Mouse (Mus musculus) A20 (cell line): ENCODE measurements around the gene Gm17660.

Experiments
- DNase-seq: peaks from one replicate; pipeline ENCODE4 v3.0.0-alpha.2; 2011; ENCODE audit warnings: low read depth, low spot score

Gene Gm17660

GRCm38 (mm10) chr5:104080736-104081135 lies 3.3 kb upstream of the Gm17660 start:
- no peak for DNase-seq

GRCm38 (mm10) chr5:104076361-104076760 lies 1.0 kb downstream of the Gm17660 start:
- DNase-seq = no peak

GRCm38 (mm10) chr5:104074388-104074787 lies 3.0 kb downstream of the Gm17660 start:
- peak; percentile 43 for DNase-seq

- no peak for DNase-seq
Observed at GRCm38 (mm10) chr5:104073602-104074001, 3.8 kb downstream of the Gm17660 start.

- no peak for DNase-seq
Observed at GRCm38 (mm10) chr5:104072272-104072886, 5.0 kb downstream of the Gm17660 start.

GRCm38 (mm10) chr5:104071048-104071447 lies 6.4 kb downstream of the Gm17660 start:
- DNase-seq = no peak

GRCm38 (mm10) chr5:104068751-104069150 lies 8.7 kb downstream of the Gm17660 start:
- peak; percentile 47 for DNase-seq

- peak; percentile 20 for DNase-seq
Observed at GRCm38 (mm10) chr5:104062773-104063551, 14.4 kb downstream of the Gm17660 start.

- DNase-seq = no peak
Observed at GRCm38 (mm10) chr5:104061936-104062772, 15.3 kb downstream of the Gm17660 start.

- DNase-seq = no peak
Observed at GRCm38 (mm10) chr5:104060429-104060828, 17.0 kb downstream of the Gm17660 start.

GRCm38 (mm10) chr5:104059628-104060027 lies 17.8 kb downstream of the Gm17660 start:
- DNase-seq = no peak

- peak; percentile 40 for DNase-seq
Observed at GRCm38 (mm10) chr5:104058021-104058420, 19.4 kb downstream of the Gm17660 start.

- no peak for DNase-seq
Observed at GRCm38 (mm10) chr5:104056295-104056694, 21.1 kb downstream of the Gm17660 start.

- DNase-seq = no peak
Observed at GRCm38 (mm10) chr5:104055816-104056215, 21.6 kb downstream of the Gm17660 start.

GRCm38 (mm10) chr5:104054938-104055337 lies 22.5 kb downstream of the Gm17660 start:
- DNase-seq = no peak

- peak; percentile 66 for DNase-seq
Observed at GRCm38 (mm10) chr5:104052956-104053355, 24.5 kb downstream of the Gm17660 start.

GRCm38 (mm10) chr5:104048139-104048538 lies 29.3 kb downstream of the Gm17660 start:
- peak; percentile 59 for DNase-seq

- DNase-seq = peak; percentile 54
Observed at GRCm38 (mm10) chr5:104047200-104048105, 30.0 kb downstream of the Gm17660 start.

GRCm38 (mm10) chr5:104046256-104047199 lies 30.9 kb downstream of the Gm17660 start, which contains the start of gene Nudt9:
Nudt9 (plus strand) TSS chr5:104046306.
- peak; percentile 99 for DNase-seq

GRCm38 (mm10) chr5:104043704-104044103 lies 33.7 kb downstream of the Gm17660 start:
- DNase-seq = no peak
